Mouse (Mus musculus) midbrain, embryonic 16.5 days (tissue): ENCODE results near the gene Ptma. TPM values are rescaled to one million over a fixed set of nuclear protein-coding genes. Genes with fewer than 3 reads are reported as not detected.

ENCODE experiments used
- ATAC-seq: fragments of 200-750 bp; cut with Nextera tagmentation; 2 replicates; pipeline ENCODE4 v1.8.0; 2017; ENCODE audit warnings: moderate TSS enrichment
- H3K27ac ChIP-seq: fragments of 300-500 bp; sonication (generic); 2 replicates; pipeline ENCODE4 v1.5.1; 2014; ENCODE audit warnings: mild to moderate bottlenecking, low read length, mixed read lengths
- H3K27me3 ChIP-seq: fragments of 300-500 bp; sonication (generic); 2 replicates; pipeline ENCODE4 v1.6.1; 2014; ENCODE audit warnings: low read depth, low read length, mixed read lengths; ENCODE audit not compliant: control insufficient read depth, insufficient read depth
- H3K36me3 ChIP-seq: fragments of 300-500 bp; sonication (generic); 2 replicates; pipeline ENCODE4 v1.6.1; 2014; ENCODE audit warnings: mild to moderate bottlenecking, low read length, moderate library complexity, mixed read lengths; ENCODE audit not compliant: control insufficient read depth, insufficient read depth
- H3K4me1 ChIP-seq: fragments of 300-500 bp; sonication (generic); 2 replicates; pipeline ENCODE4 v1.6.1; 2014; ENCODE audit warnings: mild to moderate bottlenecking, low read length, mixed read lengths; ENCODE audit not compliant: control insufficient read depth, insufficient read depth
- H3K4me2 ChIP-seq: fragments of 300-500 bp; sonication (generic); 2 replicates; pipeline ENCODE4 v1.6.1; 2014; ENCODE audit warnings: mild to moderate bottlenecking, low read length, mixed read lengths
- H3K4me3 ChIP-seq: fragments of 300-500 bp; sonication (generic); 2 replicates; pipeline ENCODE4 v1.5.1; 2014; ENCODE audit warnings: low read depth, mild to moderate bottlenecking, low read length, moderate library complexity, mixed read lengths
- H3K9ac ChIP-seq: fragments of 300-500 bp; sonication (generic); 2 replicates; pipeline ENCODE4 v1.6.1; 2014; ENCODE audit warnings: low read depth, low read length, mixed read lengths
- H3K9me3 ChIP-seq: fragments of 300-500 bp; sonication (generic); replicated peaks from 2 replicates; pipeline ENCODE4 v1.6.1; 2014; ENCODE audit warnings: mild to moderate bottlenecking, low read length, mixed read lengths; ENCODE audit not compliant: control insufficient read depth, poor library complexity, severe bottlenecking
- WGBS: fragments of 180-500 bp; shearing (Covaris S2); extraction: QIAGEN DNeasy Blood & Tissue Kit; methylation state at CpG from one replicate; pipeline ENCODE4 v1.1.7; 2014; 5-methylcytosine and 5-hydroxymethylcytosine counted together
- polyA plus RNA-seq: library from polyadenylated mRNA; unstranded; fragments of >200 nt; fragmentation: Nextera tagmentation; extraction: Ambion mirVana; gene quantifications from 2 replicates; pipeline ENCODE4 v1.2.1, GENCODE M21; 2015

The Ptma gene
- 1,375 and 1,671 TPM in 2 replicates for polyA plus RNA-seq

GRCm38 (mm10) chr1:86526116-86526788 is at the start of gene Ptma:
TSS of gene Ptma (plus strand) at chr1:86526726.
- WGBS, result under 1% methylated on average over 55 of the region's 63 CpGs
- H3K27me3 ChIP-seq, result no peaks in the 10 kb centered on the region
- H3K4me2 ChIP-seq, result peak within 1 kb of the TSS; percentile 96
- H3K27ac ChIP-seq, result peak within 1 kb of the TSS; percentile 100
- H3K4me3 ChIP-seq, result peak within 1 kb of the TSS; percentile 99
- H3K9ac ChIP-seq, result peak within 1 kb of the TSS; percentile 99
- H3K36me3 ChIP-seq, result peaks cover 7% of the 10 kb centered on the region
- peaks cover 25% of the 10 kb centered on the region for H3K4me1 ChIP-seq
- no peaks in the 10 kb centered on the region for H3K9me3 ChIP-seq
- ATAC-seq, result peak; percentile 94

- 93% methylated on average over 5 of the region's 5 CpGs for whole genome bisulfite sequencing
These were observed 48.7 kb upstream of the Ptma start for GRCm38 (mm10) chr1:86477738-86478285.

GRCm38 (mm10) chr1:86479099-86479825 is 47.3 kb upstream of the Ptma start:
- Histone ChIP-seq H3K9me3 (no peaks in the 10 kb centered on the region), H3K4me1 (no peaks in the 10 kb centered on the region), H3K27ac (no peak overlapping the region), H3K4me3 (no peak overlapping the region), H3K36me3 (no peaks in the 10 kb centered on the region), H3K4me2 (no peak overlapping the region), H3K27me3 (no peaks in the 10 kb centered on the region), H3K9ac (no peak overlapping the region)
- WGBS, result 90% methylated on average over 8 of the region's 8 CpGs
- ATAC-seq, result no peak

More at GRCm38 (mm10) chr1:86477738-86478285, 48.7 kb upstream of the Ptma start:
- Histone ChIP-seq H3K36me3 (no peaks in the 10 kb centered on the region), H3K4me3 (no peak overlapping the region), H3K9me3 (no peaks in the 10 kb centered on the region), H3K4me1 (no peaks in the 10 kb centered on the region), H3K4me2 (no peak overlapping the region), H3K27ac (no peak overlapping the region), H3K9ac (no peak overlapping the region), H3K27me3 (no peaks in the 10 kb centered on the region)
- no peak for ATAC-seq

DNA sequence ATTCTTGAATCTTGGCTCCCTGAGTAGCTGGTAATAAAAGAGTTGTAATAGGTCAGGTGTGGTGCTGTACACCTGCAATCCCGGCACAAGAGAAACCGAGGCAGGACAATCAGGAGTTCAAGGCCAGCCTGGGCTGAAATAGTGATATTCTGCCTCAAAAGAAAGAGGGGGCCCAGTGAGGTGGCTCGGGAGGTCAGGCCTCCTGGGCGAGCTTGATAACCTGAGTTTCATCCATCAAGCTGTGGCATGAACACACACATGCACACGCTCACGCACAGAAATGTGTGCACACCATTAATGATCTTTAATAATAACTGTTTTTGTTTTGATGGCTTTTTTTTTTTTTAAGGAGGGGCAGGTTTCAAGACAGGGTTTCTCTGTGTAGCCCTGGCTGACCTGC is 46.2 kb upstream of the Ptma start:
- WGBS, result 95% methylated on average over 6 of the region's 6 CpGs
- Histone ChIP-seq H3K9ac (no peak overlapping the region), H3K4me1 (no peaks in the 10 kb centered on the region), H3K4me3 (no peak overlapping the region), H3K27ac (no peak overlapping the region), H3K4me2 (no peak overlapping the region), H3K36me3 (no peaks in the 10 kb centered on the region), H3K9me3 (no peaks in the 10 kb centered on the region), H3K27me3 (no peaks in the 10 kb centered on the region)
- ATAC-seq, result no peak

DNA sequence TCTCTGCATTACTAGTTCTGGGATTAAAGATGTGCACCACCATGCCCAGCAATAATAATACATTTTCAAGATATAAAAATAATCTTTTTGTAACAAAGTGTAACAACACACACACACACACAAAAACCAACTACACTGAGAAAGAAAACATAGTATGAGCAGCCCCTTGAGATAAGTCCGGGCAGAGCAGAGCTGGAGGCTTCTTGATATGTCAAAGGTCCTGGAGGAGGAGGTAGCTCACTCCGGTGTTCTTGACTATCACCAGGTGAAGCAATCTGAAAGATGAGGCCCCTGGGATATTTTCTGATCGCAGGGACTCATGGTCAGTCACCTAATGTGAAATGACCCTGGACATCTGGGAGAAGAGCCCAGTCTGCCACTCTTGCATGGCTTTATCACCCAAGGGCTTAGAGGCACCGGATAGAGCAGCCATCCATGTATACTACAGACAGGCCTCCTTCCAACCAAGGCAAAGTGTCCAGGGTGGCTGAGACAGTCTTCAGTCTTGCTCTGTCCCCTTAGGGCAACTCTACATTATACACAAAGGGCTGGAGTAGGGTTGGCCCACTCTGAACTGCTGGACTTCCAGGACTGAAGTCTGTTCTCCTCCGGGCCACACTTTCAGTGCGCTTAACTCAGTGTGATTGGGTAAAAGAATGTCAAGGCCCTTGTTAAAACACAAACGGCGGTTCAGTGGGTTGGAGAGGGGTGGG is 45.6 kb upstream of the Ptma start:
- 88% methylated on average over 8 of the region's 8 CpGs for WGBS
- no peak overlapping the region for H3K9ac ChIP-seq

DNA sequence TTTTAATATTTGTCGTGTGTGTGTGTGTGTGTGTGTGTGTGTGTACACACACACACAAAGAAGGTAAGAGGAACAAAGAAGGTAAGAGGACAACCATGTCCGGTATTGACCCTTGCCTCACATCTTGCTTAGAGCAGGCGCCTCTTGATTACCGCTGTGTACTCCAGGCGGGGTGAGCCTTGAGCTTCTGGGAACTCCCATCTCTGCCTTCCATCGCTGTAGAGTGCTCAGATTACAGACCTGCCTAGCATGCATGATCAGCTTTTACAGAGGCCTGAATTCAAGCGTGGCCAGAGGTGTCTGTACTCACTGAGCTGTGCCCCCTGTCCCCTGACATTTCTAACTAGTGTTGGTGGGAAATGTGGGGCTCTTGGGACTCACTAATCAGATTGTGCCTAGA is 45.1 kb upstream of the Ptma start:
- ATAC-seq, result no peak
- no peaks in the 10 kb centered on the region for H3K27me3 ChIP-seq
- no peaks in the 10 kb centered on the region for H3K4me1 ChIP-seq
- no peaks in the 10 kb centered on the region for H3K9me3 ChIP-seq
- no peak overlapping the region for H3K9ac ChIP-seq
- no peaks in the 10 kb centered on the region for H3K36me3 ChIP-seq
- H3K4me3 ChIP-seq, result no peak overlapping the region
- no peak overlapping the region for H3K4me2 ChIP-seq
- WGBS, result 66% methylated on average over 7 of the region's 7 CpGs
- no peak overlapping the region for H3K27ac ChIP-seq

More for the DNA sequence above, 45.6 kb upstream of the Ptma start:
- H3K4me3 ChIP-seq, result no peak overlapping the region
- H3K9me3 ChIP-seq, result no peaks in the 10 kb centered on the region
- no peak for ATAC-seq
- H3K4me1 ChIP-seq, result no peaks in the 10 kb centered on the region
- H3K4me2 ChIP-seq, result no peak overlapping the region
- no peak overlapping the region for H3K27ac ChIP-seq
- H3K27me3 ChIP-seq, result no peaks in the 10 kb centered on the region
- no peaks in the 10 kb centered on the region for H3K36me3 ChIP-seq

DNA sequence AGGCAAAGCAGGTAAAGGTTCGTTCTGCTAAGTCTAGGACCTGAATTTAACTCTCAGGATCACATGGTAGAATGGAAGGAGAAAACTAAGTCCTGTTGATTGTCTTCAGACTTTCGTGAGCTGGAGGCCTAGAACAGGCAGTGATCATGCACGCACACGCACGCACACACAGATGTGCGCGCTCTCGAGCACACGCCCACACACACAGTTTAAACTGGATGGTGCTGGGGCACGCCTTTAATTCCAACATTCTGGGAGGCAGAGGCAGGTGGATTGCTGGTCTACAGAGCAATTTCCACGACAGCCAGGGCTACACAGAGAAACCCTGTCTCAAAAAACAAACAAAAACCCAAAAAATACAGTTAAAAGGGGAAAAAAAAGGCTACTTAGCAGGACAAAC is 44.2 kb upstream of the Ptma start:
- no peak overlapping the region for H3K4me3 ChIP-seq
- ATAC-seq, result no peak
- 83% methylated on average over 11 of the region's 11 CpGs for WGBS
- H3K9me3 ChIP-seq, result no peaks in the 10 kb centered on the region
- no peak overlapping the region for H3K4me2 ChIP-seq
- H3K36me3 ChIP-seq, result no peaks in the 10 kb centered on the region
- H3K9ac ChIP-seq, result 0 out of 2 replicates have a peak overlapping the region, but pooled peaks have one; percentile 14
- H3K27me3 ChIP-seq, result no peaks in the 10 kb centered on the region
- no peak overlapping the region for H3K27ac ChIP-seq
- no peaks in the 10 kb centered on the region; the same call in 1 of the 2 replicates for H3K4me1 ChIP-seq

DNA sequence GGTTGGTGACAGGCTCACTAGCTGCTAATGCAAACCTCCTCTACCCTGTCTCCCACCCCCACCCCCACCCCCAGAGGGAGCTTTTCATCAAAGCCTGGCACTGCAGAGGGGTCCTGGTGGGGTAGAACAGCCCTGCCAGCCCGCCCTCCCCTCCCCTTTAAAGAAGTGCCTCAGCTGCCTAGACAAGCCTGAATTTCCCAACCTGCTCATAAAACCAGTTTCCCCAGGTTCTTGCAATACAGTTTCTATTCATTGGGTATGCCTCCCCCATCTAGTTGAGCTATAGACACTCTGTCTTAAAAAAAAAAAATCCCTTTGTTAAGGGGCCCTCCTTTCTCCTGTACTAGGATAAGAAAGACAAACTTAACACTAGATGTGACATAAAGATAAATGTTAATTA is 43.8 kb upstream of the Ptma start:
- no peak overlapping the region for H3K27ac ChIP-seq
- ATAC-seq, result no peak
- 27% methylated on average over 1 of the region's 1 CpGs for WGBS

More for the DNA sequence above, 43.8 kb upstream of the Ptma start:
- no peaks in the 10 kb centered on the region for H3K36me3 ChIP-seq
- no peaks in the 10 kb centered on the region for H3K27me3 ChIP-seq
- no peak overlapping the region for H3K4me3 ChIP-seq
- no peaks in the 10 kb centered on the region for H3K9me3 ChIP-seq
- no peak overlapping the region for H3K4me2 ChIP-seq
- H3K9ac ChIP-seq, result 0 out of 2 replicates have a peak overlapping the region, but pooled peaks have one; percentile 14
- no peaks in the 10 kb centered on the region; the same call in 1 of the 2 replicates for H3K4me1 ChIP-seq
